Mouse (Mus musculus) CD4-positive helper T cell, adult 2 months (primary cell): Measurements from ENCODE around the gene Ifi27l2a.
"Not testable (repeated sequence)": the region's sequence is repeated elsewhere in the genome, so short reads cannot be mapped to it uniquely, and the experiment has no call there.

Source experiments
- DNase-seq: peaks from one replicate; pipeline ENCODE4 v3.0.0-alpha.2; 2012; ENCODE audit warnings: low read depth, missing footprints, low spot score

Ifi27l2a gene

DNA sequence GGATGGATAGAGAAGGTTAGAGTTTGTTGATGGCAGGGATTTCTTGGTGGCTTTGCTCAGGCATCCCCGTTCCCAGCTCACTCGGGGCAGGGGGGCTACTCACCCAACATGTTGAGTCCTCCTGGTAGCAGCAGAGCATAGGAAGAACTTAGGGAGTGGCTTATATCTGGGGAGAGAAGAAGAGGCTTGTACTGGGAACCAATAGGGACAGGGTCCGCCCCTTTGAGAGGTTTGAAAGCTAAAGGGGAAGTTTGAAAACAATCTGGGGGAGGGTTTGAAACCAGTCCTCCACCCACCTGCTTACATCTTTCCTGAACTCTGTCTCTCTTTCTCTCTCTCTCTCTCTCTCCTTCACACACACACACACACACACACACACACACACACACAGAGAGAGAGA lies at the start of gene Ifi27l2a:
TSS of gene Ifi27l2a (minus strand) at position 157 of the 400 bp plus-strand sequence.
- peak; percentile 90 for DNase-seq

DNA sequence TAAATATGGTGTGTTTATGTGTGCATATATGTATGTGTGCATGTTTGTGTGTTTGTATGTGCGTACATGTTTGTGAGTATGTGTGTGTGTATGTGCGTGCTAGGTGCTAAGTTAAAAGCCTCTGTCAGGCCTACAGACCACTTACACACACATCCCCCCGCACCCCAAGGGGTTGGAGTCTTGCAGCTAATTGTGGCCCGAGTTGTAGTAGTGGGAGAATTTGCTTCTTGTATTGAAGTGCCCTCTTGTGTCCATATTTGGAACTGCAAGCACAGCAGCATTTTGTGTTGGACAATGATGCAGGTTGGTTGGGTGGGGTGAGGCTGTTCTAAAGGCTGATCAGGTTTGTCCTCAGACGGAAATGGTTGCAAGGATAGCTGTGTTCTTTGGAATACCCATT lies 49.3 kb upstream of the Ifi27l2a start:
- DNase-seq, result peak; percentile 85

DNA sequence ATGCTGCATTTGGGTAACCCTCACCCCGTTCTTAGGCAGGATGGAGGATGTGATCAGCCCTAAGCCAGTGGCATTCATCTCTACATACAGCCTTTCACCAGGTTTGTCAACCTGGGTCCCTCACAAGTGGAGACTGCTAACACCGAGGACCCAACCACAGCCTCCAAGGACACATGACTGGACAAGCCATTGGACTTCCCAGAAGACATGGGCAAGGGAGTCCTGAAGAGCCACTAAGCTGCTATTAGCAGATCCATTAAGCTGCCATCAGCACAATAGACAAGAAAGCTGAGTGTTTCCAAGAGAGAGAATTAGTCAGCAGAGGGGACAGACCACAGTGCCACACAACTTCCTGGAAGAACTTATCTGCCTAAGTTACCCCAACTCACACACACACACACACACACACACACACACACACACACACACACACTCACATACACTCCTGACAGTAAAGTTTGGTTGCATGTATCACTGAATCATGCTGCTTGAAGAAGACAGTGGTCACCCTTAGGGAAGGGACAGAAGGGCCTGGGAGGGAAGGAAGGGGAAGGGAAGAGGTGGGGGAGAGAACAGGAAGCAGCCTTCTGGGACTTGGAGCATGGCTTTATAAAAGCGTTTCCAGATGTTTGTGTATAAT lies 47.7 kb upstream of the Ifi27l2a start:
- DNase-seq, result peak; percentile 47

DNA sequence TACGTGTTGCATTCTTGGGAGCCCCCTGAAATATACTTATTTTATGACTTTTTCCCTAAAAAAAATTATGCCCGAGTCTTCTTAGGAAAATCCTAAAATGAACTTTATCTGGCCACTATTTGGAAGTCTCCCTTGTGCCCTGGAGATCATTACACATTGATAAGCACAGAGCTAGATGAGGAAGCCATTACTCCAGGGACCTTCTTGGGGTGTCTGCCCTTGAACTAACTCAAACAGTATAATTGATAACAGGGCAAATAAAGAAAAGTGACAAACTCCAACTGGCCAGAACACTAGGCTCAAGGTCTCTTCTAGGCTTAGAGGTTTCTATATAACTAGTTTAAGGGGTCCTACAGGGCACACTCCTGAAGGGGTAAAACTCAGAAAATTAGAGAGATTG lies 44.3 kb upstream of the Ifi27l2a start:
- no peak for DNase-seq

DNA sequence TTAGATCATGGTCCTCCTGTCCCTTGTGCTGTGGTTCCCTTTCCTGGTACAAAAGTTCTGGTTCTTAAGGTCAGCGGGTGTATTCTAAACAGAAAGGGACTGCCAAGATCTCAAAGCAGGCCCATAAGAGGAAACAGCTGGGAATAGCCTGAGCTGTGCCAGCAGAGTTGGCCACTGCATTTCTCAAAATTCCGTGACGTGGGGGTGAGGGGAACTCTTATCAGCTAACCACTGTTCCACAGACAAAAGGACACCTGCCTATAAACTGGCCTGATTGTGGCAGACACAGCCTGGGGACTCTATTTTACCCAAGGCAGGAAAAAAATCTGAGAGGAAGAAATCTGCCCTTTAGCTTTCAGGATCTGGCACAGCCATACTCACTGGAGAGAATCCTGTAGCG lies 43.8 kb upstream of the Ifi27l2a start:
- no peak for DNase-seq

DNA sequence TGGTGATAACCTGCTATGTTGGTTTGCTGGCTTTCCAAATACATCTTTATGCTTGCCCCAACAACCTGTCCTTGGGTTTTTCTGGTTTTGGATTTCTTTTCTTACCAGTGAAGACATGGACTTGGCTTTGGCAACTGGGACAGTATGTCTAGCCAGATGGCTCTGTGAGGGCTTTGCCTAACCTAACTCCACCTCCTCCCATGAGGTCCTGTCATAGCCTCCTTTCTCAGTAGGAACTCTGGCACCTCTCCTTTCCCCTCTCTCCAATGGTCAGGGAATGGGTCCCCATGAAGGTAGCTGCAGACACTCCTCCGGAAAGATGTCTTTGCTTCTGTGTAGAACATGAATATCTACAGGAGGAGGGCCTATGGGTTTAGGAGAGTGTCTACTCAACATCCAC lies 43.2 kb upstream of the Ifi27l2a start:
- no peak for DNase-seq

DNA sequence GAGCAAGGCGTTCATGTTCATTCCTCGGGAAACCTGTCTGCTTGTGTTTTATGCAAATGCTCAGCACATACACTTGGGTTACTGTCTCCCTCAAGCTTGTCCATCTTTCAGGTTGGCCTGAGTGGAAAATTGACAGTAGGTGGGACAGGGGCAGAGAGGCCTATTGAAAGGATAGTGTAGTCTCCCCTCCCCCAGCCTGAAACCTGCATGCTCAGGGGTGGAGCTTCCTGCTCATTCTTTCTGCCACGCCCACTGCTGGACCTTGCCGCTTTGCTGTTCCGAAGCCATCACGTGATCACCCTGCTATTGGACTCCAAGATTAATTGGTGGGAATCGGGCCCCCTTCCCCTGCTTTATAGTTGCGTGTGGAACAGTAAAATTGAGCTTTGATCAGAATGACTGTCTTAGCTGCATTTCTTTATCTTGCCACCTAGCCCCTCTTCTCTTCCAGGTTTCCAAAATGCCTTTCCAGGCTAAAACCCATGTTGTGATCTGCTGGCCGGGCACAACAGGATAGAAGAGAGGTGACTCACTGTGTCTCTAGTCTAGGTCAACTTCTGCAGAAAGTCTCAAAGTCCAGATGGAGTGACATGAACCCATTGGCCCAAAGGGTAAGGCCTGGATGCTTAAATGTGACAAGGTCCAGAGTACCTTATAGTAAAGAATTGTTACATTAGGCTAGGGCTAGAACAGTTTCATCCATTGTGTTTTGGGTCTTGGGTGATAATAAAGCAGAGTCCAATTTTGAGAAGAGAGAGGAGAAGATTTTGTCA lies 40.9 kb upstream of the Ifi27l2a start:
- DNase-seq, result not testable (repeated sequence)

DNA sequence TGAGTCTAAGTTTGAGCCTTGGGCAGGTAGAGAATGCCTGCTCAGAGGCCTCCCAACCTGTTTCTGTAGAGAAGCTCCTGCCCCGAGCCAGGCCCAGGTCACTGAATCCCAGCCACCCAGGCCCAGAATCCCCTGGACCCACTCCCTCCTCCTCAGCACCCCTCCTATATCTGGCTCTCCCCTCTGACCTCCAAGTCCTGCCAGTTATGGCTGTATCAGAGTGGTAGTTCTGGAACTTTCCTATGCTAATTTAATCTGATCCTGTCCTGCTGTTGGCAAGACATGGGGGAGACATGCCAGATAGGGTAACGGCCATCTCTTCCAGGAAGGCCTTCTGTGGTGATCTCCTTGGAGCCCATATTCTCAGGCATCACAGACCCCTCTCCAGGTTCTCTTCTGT lies 39.3 kb upstream of the Ifi27l2a start:
- DNase-seq, result no peak

DNA sequence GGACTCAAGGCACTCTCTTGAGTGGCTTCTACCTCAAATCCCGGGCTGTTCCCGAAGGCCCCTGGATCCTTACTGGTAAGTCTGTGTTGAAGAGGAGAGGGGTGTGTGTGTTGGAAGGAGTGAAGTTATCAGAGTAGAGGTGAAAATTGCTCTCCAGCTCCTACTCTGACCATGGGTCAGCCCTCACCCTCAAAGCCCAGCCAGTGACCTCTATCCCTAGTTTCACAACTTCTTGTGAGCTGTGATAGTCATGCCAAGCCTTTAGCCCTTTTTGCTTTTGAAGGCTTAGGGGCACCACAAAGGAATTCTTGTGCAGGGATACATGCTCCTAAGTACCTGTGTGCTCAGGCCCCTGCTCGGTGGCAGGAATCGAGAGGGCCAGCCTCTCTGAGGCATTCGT lies 38.2 kb upstream of the Ifi27l2a start:
- no peak for DNase-seq

DNA sequence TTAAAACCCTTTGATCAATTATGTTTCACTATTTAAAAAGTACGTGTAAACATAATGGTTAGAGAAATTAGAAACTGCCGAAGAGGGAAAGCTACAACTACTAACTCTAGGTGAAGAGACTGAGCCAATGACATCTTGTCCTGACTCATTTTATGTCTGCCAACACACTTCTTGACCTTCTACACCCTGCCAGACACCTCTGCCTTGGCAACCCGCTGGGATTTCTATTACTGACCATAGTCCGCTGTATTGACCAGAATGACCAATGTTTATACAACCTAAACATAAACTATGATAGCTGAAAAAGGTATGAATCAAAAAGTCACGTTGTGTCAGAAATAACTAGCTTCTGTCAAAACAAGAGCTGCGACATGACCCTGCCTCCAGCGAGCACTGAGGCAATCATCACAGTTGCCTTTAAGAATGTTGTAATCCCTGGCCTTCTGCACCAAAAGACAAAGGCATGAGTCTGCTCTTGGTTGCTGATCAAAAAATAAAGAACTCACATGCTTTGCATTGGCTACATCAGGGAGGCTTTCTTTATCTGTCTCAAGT lies 34.1 kb upstream of the Ifi27l2a start:
- DNase-seq, result no peak

DNA sequence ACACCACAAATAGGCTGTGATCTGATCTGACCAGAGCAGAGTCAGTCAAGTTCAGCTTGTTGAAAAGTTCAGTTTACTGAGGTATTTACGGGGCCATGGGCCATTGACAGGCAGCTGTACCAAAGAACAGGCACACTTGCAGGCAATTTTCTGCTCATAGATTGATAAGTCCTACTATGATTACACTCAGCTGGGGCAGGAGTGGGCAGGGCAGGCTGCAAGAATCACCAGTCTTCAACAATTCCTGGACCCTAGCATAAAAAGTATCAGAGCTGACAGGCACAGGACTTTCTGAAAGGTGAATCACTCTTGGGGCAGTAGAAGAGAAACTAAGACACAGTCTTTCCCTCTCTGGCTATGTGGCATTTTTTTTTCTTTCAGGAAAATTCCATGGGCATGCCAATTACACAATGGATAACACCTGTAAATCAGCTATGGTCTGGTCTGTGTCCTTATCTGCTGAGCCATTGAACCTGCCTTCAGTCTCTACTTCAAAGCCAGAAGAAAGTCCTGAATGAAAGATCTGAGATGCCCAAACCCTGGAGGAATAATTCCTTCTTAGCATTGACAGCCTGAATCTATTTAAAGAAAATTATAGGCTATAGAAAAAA lies 33.4 kb upstream of the Ifi27l2a start:
- DNase-seq, result no peak

DNA sequence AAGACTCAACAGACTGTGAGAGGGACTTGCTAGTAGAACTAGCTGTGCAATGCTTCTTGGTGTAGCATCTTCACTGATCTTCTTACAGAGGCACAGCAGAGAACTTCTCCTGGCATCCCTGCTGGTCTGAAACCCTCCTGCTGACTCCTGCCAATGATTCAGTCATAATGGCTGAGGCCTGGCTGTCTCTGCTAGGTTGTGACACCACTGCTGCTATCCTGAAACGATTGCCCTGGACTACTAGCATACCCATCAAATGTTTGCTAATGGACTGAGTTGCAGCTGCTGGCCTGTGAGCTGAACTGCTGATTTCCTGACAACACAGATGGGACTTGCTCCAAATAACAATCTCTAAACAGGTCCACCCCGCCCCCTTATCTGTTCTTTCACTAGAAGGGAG lies 31.0 kb upstream of the Ifi27l2a start:
- DNase-seq, result no peak

DNA sequence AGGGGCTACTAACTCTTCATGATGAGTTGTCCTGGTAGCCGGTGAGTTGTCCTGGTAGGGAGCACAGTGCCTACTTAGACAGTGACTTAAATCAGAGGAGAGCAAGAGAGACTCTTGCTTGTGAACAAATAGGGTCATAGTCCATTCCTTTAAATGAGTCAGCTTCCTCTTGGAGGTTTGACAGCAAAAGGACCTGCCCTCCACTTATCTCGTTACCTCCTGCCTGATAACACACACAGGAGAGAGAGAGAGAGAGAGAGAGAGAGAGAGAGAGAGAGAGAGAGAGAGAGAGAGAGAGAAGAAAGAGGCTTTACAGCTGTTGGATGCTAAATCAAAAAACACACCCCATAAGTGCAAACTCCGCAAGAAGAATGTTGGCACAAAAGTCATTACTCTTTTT lies 13.7 kb upstream of the Ifi27l2a start, which contains the start of gene Ifi27l2b:
TSS of gene Ifi27l2b (minus strand) at position 84 of the 400 bp plus-strand sequence.
- no peak for DNase-seq

DNA sequence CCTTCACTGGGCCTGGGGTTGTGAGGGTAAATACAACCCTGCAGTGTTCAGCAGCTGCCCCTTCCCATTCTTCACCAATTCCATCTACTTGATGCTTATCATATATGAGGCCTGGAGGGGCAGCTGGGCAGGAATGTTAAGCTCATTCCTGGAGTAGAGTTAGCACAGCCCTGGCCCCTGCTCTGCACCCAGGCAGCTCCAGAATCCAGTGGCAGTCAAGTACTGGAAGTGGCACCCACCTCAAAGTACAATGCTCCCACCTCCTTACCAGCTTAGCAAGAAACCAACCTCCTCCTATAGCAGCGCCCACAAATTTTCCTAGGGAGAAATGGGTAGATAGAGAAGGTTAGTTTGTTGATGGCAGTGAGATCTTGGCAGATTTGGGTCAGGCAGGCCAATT lies 13.2 kb upstream of the Ifi27l2a start:
- DNase-seq, result not testable (repeated sequence)

DNA sequence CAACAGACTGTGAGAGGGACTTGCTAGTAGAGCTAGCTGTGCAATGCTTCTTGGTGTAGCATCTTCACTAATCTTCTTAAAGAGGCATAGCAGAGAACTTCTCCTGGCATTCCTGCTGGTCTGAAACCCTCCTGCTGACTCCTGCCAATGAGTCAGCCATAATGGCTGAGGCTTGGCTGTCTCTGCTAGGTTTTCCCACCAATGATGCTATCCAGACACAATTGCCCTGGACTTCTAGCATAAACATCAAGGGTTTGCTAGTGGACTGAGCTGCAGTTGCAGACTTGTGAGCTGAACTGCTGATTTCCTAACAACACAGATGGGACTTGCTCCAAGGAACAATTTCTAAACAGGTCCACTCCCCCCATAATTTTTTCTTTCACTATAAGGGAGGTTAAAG lies 9.9 kb upstream of the Ifi27l2a start:
- DNase-seq, result no peak

DNA sequence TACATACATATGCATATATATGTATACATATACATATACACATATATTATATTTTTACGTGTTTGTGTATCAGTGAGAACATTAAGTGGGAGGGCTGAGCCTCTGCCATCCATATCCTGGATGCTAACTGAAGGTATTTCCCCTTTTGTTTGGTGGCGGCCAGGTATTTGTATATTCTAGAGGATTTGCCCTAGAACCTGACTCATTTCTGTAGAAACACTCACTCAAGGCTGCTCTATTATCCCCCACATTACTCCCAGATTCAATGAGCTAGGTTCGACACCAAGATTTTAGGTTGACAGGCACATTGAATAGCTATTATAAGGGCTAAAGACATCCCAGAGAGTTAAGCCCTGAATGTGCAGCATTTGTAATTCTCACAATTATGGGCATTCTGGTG lies 1.6 kb upstream of the Ifi27l2a start:
- peak; percentile 39 for DNase-seq

DNA sequence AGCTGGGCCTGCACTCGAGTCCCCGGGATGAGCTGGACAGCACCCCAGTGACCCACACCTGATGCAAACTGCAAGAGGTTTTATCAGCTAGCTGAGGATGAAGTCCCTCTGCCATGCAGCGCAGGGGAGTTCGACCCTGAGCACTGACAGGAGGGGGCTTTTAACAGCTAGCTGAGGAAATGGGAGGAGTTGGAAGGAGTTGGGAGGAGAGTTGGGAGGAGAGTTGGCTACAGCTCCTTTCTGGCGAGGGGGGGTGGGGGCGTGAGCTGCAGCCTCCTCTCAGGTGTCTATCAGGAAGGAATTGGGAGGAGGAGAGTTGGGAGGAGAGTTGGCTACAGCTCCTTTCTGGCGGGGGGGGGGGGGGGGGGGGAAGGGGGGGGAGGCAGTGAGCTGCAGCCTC lies 781 bp upstream of the Ifi27l2a start:
- not testable (repeated sequence) for DNase-seq

DNA sequence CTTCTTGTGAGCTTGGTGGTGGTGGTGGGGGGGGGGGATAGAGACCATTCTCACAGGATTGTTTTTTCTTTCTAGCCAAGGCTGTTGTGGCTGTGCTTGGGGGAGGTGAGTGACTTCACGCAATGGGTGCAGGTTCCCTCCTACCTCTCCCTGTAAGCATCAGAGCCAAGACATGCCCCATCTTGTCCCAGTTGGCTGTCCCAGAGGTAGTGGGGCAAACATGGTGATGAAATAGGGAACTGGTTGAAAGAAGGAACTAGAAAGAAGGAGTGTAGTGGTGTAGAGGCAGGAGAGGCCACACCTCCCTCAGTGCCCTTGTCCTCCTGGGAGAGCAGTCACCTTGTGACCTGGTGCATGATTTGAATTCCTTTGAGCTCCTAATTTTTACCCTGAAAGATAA lies 5.9 kb downstream of the Ifi27l2a start:
- DNase-seq, result no peak

DNA sequence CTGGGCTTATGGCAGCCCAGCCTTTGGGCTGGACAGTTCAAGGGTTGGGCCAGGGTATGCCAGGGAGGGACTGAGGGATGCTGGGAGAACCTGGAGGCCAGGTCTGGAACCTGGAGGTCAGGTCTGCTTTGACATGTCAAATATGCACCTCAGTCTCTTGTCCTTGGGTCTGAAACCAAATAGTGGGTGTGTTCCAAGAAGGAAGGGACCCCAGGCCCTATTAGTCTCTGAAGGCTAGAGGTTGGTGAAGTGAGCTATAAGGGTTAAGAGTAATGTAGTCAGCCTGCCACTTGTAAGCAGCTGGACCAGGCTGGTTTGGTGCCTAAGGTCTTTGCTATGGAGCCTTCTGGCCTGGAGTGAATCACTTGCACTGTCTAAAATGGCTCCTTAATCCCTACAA lies 8.6 kb downstream of the Ifi27l2a start:
- DNase-seq, result no peak

DNA sequence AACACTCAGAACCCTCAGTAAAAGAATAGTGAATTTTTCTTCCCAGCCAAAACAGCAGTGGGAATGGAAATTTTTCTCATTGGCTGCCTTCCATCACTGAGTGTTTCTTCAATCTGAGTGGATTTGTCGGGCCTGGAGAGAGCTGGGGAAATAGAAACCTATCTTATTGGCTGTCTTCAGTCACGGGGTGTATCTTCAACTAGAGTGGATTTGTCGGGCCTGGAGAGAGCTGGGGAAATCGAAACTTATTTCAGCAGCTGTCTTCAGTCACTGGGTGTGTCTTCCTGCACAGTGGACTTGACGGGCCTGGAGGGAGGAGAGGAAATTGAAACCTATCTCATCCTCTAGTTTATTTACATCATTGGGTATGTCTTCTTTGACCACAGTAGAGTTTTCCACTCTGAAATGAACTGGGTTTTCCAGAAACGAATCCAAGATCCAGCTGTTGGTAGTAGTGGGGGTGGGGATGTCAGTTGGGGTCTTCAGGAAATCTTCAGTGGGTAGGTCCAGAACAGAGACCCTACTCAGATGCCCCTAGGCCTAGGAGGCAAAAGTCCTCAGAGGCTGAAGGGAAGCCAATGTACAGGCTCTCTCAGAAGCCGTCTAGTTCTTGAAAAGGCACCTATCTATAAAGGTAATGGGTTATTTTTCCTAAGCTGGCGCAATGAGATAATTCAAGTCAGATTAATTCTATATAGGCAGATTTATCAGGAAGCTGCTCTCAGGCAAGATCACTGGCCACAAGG lies 9.3 kb downstream of the Ifi27l2a start, which contains the start of gene Ifi27:
TSS of gene Ifi27 (plus strand) at position 226 of the 746 bp plus-strand sequence.
- DNase-seq, result peak; percentile 92

DNA sequence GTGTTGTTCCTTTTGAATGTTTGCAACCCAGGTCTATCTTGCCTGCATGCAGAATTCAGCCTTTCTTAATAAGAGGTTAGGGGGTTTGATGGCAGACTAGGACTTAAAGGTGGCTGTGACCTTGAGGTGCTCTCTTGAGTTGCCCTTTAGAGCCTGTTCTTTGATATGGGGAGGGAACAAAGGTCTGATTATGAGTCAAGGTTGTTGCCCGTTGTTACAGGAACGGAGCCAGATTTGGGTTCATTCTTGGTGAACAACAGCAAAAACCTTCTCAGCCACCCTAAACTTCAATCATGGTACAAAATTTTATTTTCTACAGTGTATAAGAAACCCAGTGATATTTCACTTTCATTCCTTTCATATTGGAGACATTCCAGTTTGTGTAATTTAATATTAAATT lies 10.1 kb downstream of the Ifi27l2a start:
- DNase-seq, result no peak

DNA sequence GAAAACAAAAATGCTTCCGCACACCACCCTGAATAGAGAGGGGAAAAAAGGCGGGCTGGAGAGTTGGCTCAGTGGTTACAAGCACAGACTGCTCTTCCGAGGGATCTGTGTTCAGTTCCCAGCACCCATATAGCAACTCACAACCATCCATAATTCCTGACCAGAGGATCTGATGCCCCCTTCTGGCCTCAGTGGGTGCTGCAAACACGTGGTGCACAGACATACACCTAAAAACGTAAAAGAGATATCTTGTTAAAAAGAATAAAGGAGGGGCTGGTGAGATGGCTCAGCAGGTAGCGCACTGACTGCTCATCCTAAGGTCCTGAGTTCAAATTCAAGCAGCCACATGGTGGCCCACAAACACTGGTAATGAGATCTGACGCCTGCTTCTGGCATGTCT lies 16.8 kb downstream of the Ifi27l2a start:
- DNase-seq, result no peak
